Mouse (Mus musculus): ENCODE data around the gene Lhx9.

- TF ChIP-seq CTCF (IDR thresholded peaks at IDR 0.05; ENCODE audit: low read depth, low read length): no peak
- TF ChIP-seq POLR2A (IDR thresholded peaks at IDR 0.05; ENCODE audit: borderline replicate concordance, low read depth, low read length): no peak
Measured at GRCm38 (mm10) chr1:138840440-138841305, 7.7 kb downstream of the Lhx9 start.
